Mouse (Mus musculus) heart, embryonic 11.5 days (tissue): ENCODE data around the gene Hsd11b2. TPM values are rescaled to one million over a fixed set of nuclear protein-coding genes. Genes with fewer than 3 reads are reported as not detected.

Source experiments
- ATAC-seq: fragments of 200-750 bp; cut with Nextera tagmentation; replicated peaks from 2 replicates; pipeline ENCODE4 v1.8.0; 2017; ENCODE audit warnings: moderate library complexity; ENCODE audit not compliant: insufficient number of reproducible peaks, low FRiP score, low TSS enrichment
- H3K27ac ChIP-seq: fragments of 300-500 bp; sonication (generic); 2 replicates; pipeline ENCODE4 v1.5.1; 2014; ENCODE audit warnings: mild to moderate bottlenecking, low read depth, low read length
- H3K27me3 ChIP-seq: fragments of 300-500 bp; sonication (generic); 2 replicates; pipeline ENCODE4 v1.6.1; 2014; ENCODE audit warnings: mild to moderate bottlenecking, low read length, mixed read lengths; ENCODE audit not compliant: control insufficient read depth, insufficient read depth
- H3K36me3 ChIP-seq: fragments of 300-500 bp; sonication (generic); 2 replicates; pipeline ENCODE4 v1.6.1; 2014; ENCODE audit warnings: mild to moderate bottlenecking, low read length, moderate library complexity, mixed read lengths; ENCODE audit not compliant: control insufficient read depth, insufficient read depth
- H3K4me1 ChIP-seq: fragments of 300-500 bp; sonication (generic); 2 replicates; pipeline ENCODE4 v1.6.1; 2014; ENCODE audit warnings: low read length; ENCODE audit not compliant: control insufficient read depth, insufficient read depth
- H3K4me2 ChIP-seq: fragments of 300-500 bp; sonication (generic); 2 replicates; pipeline ENCODE4 v1.6.1; 2014; ENCODE audit warnings: mild to moderate bottlenecking, moderate library complexity
- H3K4me3 ChIP-seq: fragments of 300-500 bp; sonication (generic); 2 replicates; pipeline ENCODE4 v1.5.1; 2014; ENCODE audit warnings: low read depth, low read length
- H3K9ac ChIP-seq: fragments of 300-500 bp; sonication (generic); 2 replicates; pipeline ENCODE4 v1.6.1; 2014; ENCODE audit warnings: mild to moderate bottlenecking, low read depth, low read length, moderate library complexity
- H3K9me3 ChIP-seq: fragments of 300-500 bp; sonication (generic); replicated peaks from 2 replicates; pipeline ENCODE4 v1.6.1; 2016; ENCODE audit warnings: low read length; ENCODE audit not compliant: control insufficient read depth
- WGBS: fragments of 180-500 bp; shearing (Covaris S2); extraction: QIAGEN DNeasy Blood & Tissue Kit; methylation state at CpG from one replicate; pipeline ENCODE4 v1.1.7; 2014; ENCODE audit not compliant: insufficient replicate concordance; 5-methylcytosine and 5-hydroxymethylcytosine counted together
- polyA plus RNA-seq: library from polyadenylated mRNA; unstranded; fragments of >200 nt; fragmentation: Nextera tagmentation; extraction: Ambion mirVana; gene quantifications from 2 replicates; pipeline ENCODE4 v1.2.1, GENCODE M21; 2014

Gene Hsd11b2
- polyA plus RNA-seq, 1 experiment from 2014 or later: 8.2 TPM

DNA sequence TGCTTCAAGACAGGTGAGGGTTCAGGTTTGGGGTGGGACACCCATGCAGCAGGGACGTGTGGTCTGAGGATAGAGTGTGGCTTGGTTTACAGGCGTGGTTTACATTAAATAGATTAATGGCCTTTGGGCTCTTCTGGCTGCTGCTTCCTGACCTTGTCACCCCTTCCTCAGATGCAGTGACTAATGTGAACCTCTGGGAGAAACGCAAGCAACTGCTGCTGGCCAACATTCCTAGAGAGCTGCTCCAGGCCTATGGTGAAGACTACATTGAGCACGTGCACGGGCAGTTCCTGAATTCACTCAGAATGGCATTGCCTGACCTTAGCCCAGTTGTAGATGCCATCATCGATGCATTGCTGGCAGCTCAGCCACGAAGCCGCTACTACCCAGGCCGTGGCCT is 4.3 kb downstream of the Hsd11b2 start:
- no peak overlapping the region for H3K4me2 ChIP-seq
- no peak for ATAC-seq
- peaks cover 12% of the 10 kb centered on the region for H3K27me3 ChIP-seq
- peaks cover 39% of the 10 kb centered on the region for H3K4me1 ChIP-seq
- H3K9ac ChIP-seq: no peak overlapping the region
- H3K36me3 ChIP-seq: peaks cover 4% of the 10 kb centered on the region
- H3K27ac ChIP-seq: no peak overlapping the region
- WGBS: 67% methylated on average over 9 of the region's 9 CpGs
- no peaks in the 10 kb centered on the region for H3K9me3 ChIP-seq
- no peak overlapping the region for H3K4me3 ChIP-seq

- 74% methylated on average over 2 of the region's 2 CpGs for WGBS
- Histone ChIP-seq H3K4me2 (no peak overlapping the region), H3K4me3 (no peak overlapping the region), H3K9ac (no peak overlapping the region), H3K4me1 (peaks cover 18% of the 10 kb centered on the region), H3K27me3 (no peaks in the 10 kb centered on the region), H3K9me3 (no peaks in the 10 kb centered on the region), H3K27ac (no peak overlapping the region), H3K36me3 (peaks cover 6% of the 10 kb centered on the region)
- ATAC-seq: no peak
Measured at GRCm38 (mm10) chr8:105527110-105527509, 8.6 kb downstream of the Hsd11b2 start.

GRCm38 (mm10) chr8:105528206-105528605 is 9.7 kb downstream of the Hsd11b2 start:
- no peak overlapping the region for H3K27ac ChIP-seq
- no peak overlapping the region for H3K4me2 ChIP-seq
- no peak for ATAC-seq
- no peaks in the 10 kb centered on the region for H3K27me3 ChIP-seq
- H3K4me3 ChIP-seq: no peak overlapping the region
- H3K36me3 ChIP-seq: peaks cover 6% of the 10 kb centered on the region
- WGBS: 94% methylated on average over 1 of the region's 1 CpGs
- peaks cover 14% of the 10 kb centered on the region for H3K4me1 ChIP-seq
- H3K9ac ChIP-seq: no peak overlapping the region
- H3K9me3 ChIP-seq: no peaks in the 10 kb centered on the region

DNA sequence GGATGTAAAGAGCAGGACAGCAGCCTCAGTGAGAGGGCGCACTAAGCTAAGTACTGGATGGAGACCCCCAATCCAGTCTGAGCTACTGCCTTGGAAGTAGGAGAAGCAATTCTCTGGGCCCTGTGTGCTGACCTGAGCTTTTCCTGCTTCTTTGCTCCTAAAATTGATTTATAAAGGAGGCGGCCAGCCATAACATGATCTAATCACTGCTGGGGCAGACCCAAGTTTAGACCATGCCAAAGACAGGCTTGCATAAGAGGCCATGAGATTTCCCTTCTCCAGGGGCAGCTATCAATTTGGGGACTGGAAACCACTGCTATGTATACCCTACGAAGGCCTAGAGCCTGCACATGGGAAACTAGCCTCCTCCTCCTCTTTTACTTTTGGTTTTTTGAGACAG is 10.7 kb downstream of the Hsd11b2 start:
- Histone ChIP-seq H3K4me2 (no peak overlapping the region), H3K27ac (no peak overlapping the region), H3K4me1 (peaks cover 19% of the 10 kb centered on the region), H3K36me3 (peaks cover 6% of the 10 kb centered on the region), H3K9me3 (no peaks in the 10 kb centered on the region), H3K9ac (no peak overlapping the region), H3K4me3 (no peak overlapping the region), H3K27me3 (no peaks in the 10 kb centered on the region)
- no peak for ATAC-seq
- WGBS: 91% methylated on average over 3 of the region's 3 CpGs

- ATAC-seq: no peak
- H3K4me2 ChIP-seq: no peak overlapping the region
- H3K27ac ChIP-seq: no peak overlapping the region
- no peak overlapping the region for H3K9ac ChIP-seq
- no peaks in the 10 kb centered on the region for H3K27me3 ChIP-seq
- 74% methylated on average over 2 of the region's 2 CpGs for WGBS
- no peak overlapping the region for H3K4me3 ChIP-seq
- no peaks in the 10 kb centered on the region for H3K9me3 ChIP-seq
- H3K36me3 ChIP-seq: peaks cover 3% of the 10 kb centered on the region; the same call in 1 of the 2 replicates
- peaks cover 20% of the 10 kb centered on the region for H3K4me1 ChIP-seq
Measured at GRCm38 (mm10) chr8:105531774-105532173, 13.2 kb downstream of the Hsd11b2 start.

GRCm38 (mm10) chr8:105533439-105533838 is 14.9 kb downstream of the Hsd11b2 start:
- peaks cover 20% of the 10 kb centered on the region for H3K4me1 ChIP-seq
- 2% methylated on average over 2 of the region's 2 CpGs for WGBS
- H3K4me2 ChIP-seq: no peak overlapping the region
- ATAC-seq: peak; percentile 69; the same call in 1 of the 2 replicates
- 0 out of 2 replicates have a peak overlapping the region, but pooled peaks have one; percentile 28 for H3K9ac ChIP-seq
- peak overlapping the region; percentile 75 for H3K27ac ChIP-seq
- H3K4me3 ChIP-seq: no peak overlapping the region
- peaks cover 16% of the 10 kb centered on the region; the same call in 1 of the 2 replicates for H3K36me3 ChIP-seq
- H3K27me3 ChIP-seq: no peaks in the 10 kb centered on the region
- no peaks in the 10 kb centered on the region for H3K9me3 ChIP-seq

DNA sequence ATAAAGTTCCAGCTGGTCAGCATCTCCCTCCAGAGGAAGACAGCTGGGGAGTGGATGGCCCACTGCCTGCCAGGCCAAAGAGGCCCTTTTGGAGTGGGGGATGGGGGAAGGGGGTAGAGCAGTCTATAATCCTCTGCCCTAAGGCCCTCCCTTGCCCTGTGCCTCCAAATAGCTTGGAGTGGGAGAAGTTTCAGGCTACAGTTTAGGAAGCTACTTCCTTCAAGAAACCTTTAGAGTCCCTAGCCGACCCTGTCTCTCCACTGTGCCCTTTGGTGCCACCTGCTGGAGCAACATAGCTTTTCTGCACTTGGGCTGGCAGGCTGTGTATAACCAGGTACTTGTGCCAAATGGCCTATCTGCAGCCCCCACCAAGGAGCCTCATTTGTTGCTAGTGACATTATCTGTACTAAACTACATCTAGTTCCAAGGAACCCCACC is 15.4 kb downstream of the Hsd11b2 start:
- Histone ChIP-seq H3K27me3 (no peaks in the 10 kb centered on the region), H3K9me3 (no peaks in the 10 kb centered on the region), H3K4me1 (peaks cover 20% of the 10 kb centered on the region), H3K4me3 (no peak overlapping the region), H3K27ac (peak overlapping the region; percentile 75), H3K36me3 (peaks cover 15% of the 10 kb centered on the region; the same call in 1 of the 2 replicates), H3K4me2 (no peak overlapping the region), H3K9ac (0 out of 2 replicates have a peak overlapping the region, but pooled peaks have one; percentile 28)
- ATAC-seq: peak; percentile 55; the same call in 1 of the 2 replicates
- 4% methylated on average over 1 of the region's 1 CpGs for WGBS

- Histone ChIP-seq H3K27ac (no peak overlapping the region), H3K4me3 (no peak overlapping the region), H3K4me2 (no peak overlapping the region), H3K36me3 (peaks cover 14% of the 10 kb centered on the region; the same call in 1 of the 2 replicates), H3K9me3 (no peaks in the 10 kb centered on the region), H3K27me3 (no peaks in the 10 kb centered on the region), H3K9ac (no peak overlapping the region), H3K4me1 (peaks cover 13% of the 10 kb centered on the region)
- 88% methylated on average over 3 of the region's 3 CpGs for WGBS
- no peak for ATAC-seq
Measured at GRCm38 (mm10) chr8:105536546-105536945, 18.0 kb downstream of the Hsd11b2 start.

- H3K27ac ChIP-seq: no peak overlapping the region
- 92% methylated on average over 6 of the region's 6 CpGs for WGBS
- peaks cover 13% of the 10 kb centered on the region for H3K4me1 ChIP-seq
- no peak for ATAC-seq
- no peak overlapping the region for H3K4me2 ChIP-seq
- no peaks in the 10 kb centered on the region for H3K9me3 ChIP-seq
- no peak overlapping the region for H3K9ac ChIP-seq
- H3K4me3 ChIP-seq: no peak overlapping the region
- H3K36me3 ChIP-seq: peaks cover 14% of the 10 kb centered on the region; the same call in 1 of the 2 replicates
- no peaks in the 10 kb centered on the region for H3K27me3 ChIP-seq
Measured at GRCm38 (mm10) chr8:105537011-105537677, 18.6 kb downstream of the Hsd11b2 start.
